Mouse (Mus musculus) CD4-positive helper T cell, adult 2 months (primary cell): ENCODE results near the gene Fbn1.
A peak's percentile ranks its signal among the peaks of the same experiment; 100 is the strongest.

ENCODE experiments used
- DNase-seq: peaks from one replicate; pipeline ENCODE4 v3.0.0-alpha.2; 2012; ENCODE audit warnings: low read depth, missing footprints, low spot score

Gene Fbn1

DNA sequence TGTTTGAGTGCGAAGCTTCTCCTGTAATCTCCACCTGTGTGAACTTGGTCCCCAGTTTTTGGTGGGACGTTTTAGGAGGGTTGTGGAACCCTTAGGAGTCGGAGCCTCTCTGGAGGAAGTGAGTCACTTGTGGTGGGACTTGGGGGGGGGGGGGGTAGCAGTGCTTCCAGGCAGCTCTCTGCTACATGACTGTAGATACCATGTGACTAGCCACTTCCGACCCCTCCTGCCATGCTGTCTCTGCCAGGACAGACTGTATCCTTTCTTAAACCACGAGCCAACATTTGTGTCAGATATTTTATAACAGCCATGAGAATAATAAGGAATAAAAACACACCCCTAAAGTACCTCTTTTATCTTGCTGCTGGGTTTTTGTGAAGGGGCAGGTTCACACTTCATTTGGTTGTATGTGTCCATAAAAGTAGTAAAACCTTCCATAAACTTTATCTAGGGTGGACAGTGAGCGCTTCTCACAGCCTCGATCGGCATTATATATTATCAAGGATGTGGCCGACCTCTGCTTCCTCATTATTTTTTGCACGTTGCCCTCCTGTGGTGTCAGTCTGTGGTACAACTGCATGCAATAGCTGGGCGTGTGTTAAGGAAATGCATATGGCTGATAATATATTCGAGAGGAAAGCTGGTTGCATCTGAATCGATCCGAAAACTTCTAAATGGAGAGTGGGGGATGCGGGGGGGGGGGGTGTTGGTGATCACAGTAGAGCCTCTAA is 51.6 kb downstream of the Fbn1 start:
- DNase-seq = peak; percentile 5

- no peak for DNase-seq
Observed at GRCm38 (mm10) chr2:125454781-125455180, 53.0 kb downstream of the Fbn1 start.

DNA sequence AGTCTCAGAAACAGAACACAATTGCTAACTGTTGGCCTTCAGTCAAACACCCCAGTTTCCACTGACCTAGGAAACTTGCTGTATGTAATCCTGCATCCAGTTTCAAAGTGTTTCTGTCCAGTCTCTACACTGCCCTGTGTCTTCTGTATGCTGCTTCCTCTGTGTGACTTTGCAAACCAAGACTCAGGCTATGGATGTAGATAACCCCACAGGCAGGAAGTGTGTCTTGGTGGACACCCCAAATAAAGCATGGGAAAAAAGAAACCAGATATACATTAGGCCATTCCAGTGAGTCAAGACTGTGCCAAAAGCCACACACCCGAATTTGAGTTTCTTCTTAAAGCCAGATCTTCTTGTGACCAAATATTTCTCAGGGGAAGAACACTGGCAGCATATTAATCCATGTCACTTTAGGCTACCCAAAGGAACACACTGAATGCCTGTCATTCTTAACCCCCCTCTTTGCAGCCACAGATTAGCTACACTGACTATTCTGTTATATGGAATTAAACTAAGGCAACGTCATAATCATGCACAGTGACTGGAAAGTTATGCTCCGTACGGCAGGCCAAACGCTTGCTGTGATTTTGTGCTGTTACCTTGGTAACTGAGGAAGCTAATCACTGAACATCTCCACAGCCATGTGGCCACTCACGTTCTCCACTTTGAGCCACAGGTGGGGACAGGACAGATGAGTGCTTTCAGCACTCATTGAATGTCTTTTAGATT is 55.3 kb downstream of the Fbn1 start:
- no peak for DNase-seq

- no peak for DNase-seq
Observed at GRCm38 (mm10) chr2:125449361-125449760, 58.4 kb downstream of the Fbn1 start.

DNA sequence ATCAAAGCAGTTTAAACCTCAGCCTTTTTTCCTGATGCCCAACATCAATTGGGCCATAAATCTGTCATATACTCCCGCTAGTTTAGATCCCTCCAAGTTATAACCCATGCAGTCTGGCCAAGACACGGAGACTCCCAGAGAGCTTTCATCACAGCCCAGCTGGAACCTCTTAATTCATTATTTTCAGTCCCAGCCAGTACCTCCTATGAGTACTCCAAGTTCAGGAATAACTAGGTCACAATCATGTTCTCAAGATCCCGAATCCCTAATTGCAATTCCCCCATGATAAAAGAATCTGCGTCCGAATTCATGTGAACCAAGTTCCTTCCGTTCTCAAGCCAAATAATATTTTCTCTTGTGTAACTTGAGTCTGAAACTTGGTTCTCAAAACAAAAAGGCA is 58.9 kb downstream of the Fbn1 start:
- no peak for DNase-seq

- DNase-seq = no peak
Observed at GRCm38 (mm10) chr2:125447274-125447898, 60.4 kb downstream of the Fbn1 start.

DNA sequence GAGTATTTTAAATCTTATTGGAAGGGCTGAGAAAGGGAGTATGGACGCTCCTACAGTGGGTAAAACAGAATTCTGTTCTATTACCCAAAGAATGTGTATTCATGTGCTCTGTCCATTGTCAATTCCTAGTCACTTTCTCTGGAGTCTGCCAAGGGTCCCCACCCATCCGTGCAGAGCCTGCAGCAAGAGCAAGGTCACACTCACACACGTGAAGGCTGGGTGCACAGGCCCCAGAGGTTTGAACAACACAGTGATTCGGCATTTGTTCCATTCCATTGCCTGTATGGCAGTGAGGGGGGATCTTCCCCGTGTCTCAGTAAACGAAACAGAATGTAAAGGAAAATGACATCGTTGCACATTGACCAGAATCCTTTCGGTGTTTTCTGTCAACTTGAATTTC is 69.4 kb downstream of the Fbn1 start:
- no peak for DNase-seq

DNA sequence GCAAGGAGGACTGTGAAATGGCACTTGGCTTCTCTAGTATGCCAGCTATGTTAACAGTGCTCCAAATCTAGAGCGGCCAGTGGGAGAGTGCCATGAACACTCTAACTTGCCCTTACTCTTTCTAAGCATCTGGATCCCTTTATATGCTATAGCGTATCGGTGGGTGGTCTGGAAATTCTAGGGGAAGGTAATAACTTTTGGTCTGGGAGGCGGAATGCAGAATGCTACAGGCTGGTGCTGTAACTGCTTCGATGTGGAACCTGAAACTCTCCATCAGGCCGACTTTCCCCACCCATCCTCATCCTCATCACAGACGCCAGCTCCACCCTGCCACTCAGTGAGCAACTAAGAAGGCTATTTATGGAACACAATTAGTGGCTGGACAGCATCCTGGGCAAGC is 71.6 kb downstream of the Fbn1 start:
- DNase-seq = no peak

- DNase-seq = no peak
Observed at GRCm38 (mm10) chr2:125433524-125433923, 74.3 kb downstream of the Fbn1 start.

DNA sequence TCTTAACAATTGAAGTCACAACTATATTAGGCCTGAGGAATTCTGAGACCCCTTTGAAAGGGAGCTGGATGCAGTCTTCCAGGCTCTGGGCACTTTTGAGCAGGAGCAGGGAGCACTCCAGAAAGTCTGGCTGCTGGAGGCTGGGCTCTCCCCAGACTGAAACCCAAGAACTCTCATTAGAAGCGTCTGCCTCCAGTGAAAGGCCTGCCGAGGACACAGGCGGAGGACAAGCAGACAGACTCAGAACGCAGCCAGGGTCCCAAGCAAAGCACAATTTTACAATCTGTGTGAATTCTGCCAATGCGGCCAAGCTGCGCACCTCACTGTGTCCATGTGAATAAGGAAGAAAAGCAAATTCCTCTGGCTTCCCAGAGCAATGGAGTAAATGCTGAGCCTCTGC is 76.3 kb downstream of the Fbn1 start:
- no peak for DNase-seq

DNA sequence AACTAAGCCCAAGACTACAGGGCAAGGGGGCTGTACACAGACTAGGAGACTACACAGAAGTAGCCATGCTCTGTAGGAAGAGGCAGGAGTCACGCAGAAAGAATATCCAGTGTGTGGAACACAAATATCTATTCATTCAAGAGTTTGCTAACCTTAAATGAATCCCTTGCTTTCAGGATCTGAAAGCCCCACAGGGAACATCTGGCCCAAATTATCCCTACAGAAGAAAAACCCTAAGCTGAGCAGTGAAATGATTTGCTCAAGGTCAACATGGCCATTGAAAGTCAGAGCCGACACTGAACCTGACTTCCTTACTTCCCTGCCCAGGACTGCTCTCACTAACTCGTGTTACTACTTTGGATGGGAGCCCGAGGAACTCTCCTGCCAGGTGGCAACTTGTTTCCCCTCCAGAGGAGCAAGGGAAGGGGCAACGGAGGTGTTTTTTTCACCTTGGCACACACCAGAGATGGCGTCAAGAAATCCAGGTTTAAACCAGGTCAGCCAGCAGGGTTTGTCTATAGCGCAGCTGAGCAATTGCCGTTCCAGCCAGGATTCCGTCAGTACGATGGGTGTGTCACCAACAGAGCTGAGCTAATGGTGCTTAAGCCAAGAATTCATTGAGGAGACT is 78.9 kb downstream of the Fbn1 start:
- DNase-seq = no peak

DNA sequence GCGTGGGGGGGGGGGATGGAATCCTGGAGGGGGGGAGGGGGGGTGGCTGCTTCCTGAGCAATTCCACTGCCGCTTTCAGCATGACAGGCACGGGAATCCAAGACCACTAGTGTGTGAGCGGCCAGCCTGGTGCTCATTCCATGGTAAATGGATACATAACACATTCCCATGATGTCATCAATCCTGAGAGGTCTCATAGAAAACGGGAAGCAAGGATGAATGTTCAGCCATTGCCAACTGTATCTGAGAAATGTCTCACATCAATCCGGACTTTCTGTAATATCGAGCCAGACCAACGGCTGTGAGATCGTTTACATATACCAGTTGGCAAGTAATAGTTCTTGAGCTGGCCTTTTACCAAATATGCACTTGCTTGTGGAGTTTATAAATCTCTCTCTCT is 87.2 kb downstream of the Fbn1 start:
- DNase-seq = no peak

DNA sequence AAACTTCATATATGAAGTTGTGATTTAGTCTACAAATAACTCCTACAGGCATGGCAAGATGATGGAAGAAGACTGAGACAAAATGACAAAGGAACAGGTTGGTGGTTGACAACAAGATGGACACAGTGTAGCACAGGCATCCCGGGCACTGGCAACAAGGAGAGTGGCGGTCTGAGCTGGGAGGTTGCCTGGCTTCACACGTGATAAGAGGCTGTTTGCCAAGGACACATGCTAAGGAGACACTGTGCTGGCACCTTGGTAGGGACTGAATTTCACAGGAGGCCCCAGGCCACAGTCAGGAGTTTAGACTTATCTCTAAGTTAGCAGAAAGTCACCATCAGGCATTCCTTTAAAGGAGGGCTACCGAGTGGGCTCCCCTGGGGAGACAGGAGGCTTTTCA is 88.1 kb downstream of the Fbn1 start:
- no peak for DNase-seq

DNA sequence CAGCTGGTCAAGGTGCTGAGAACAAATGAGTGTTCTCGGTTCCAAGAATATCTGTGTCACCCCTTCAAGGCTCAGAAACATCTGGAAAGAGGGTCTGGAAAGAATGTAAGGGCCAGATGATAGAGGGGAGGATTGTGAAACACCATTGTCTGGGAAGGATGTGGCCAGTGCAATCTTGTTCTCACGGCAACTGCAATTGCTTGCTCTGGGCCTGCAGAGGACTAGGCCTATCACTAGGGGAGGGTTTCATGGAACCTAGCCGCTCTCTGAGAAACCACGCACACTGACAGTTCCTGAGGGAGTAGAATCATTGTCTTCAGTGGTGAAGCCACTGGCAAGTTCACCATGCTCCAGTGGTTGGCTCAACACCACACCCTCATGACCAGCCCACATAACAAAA is 89.2 kb downstream of the Fbn1 start:
- DNase-seq = no peak

GRCm38 (mm10) chr2:125416541-125417245 is 91.1 kb downstream of the Fbn1 start:
- no peak for DNase-seq

DNA sequence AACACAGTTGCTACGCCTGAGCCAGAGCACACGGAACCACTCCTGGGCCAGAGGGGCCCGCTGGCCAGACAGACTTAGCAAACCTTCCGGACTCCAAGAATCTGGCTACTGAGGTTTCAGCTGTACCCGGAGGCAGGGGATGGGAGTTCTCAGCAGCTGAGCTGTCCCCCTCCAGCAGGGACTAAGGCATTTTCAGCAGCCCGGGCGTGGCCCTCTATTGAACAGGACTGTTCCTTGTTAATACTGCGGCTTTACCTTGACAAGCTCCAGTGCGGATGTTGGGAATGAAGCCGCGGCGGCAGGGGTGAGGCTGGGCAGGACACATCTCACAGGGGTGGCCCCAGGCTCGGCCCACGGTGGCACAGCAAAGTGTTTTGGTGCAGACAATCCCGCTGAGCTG is 95.4 kb downstream of the Fbn1 start:
- DNase-seq = no peak

DNA sequence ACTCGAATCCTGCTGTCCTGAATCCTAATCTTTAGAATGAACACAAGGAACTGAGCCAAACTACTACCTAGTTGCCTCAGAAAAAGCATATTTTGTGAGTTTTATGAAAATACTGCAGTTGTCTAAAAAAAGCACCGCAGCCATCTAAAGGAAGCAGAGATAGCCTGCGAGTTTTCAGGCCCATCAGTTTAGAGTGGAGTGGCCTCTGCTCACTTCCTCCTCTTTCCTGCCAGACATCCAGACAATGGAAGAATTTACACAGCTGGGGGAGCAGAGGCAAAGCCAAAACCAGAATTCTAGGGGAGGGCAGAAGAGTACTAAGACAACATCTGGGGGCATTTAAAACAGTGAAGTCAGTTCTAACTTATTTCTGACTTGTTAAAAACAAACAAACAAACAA is 96.0 kb downstream of the Fbn1 start:
- no peak for DNase-seq

- DNase-seq = no peak
Observed at GRCm38 (mm10) chr2:125404509-125405105, 103.2 kb downstream of the Fbn1 start.

- DNase-seq = no peak
Observed at GRCm38 (mm10) chr2:125402276-125402675, 105.5 kb downstream of the Fbn1 start.

DNA sequence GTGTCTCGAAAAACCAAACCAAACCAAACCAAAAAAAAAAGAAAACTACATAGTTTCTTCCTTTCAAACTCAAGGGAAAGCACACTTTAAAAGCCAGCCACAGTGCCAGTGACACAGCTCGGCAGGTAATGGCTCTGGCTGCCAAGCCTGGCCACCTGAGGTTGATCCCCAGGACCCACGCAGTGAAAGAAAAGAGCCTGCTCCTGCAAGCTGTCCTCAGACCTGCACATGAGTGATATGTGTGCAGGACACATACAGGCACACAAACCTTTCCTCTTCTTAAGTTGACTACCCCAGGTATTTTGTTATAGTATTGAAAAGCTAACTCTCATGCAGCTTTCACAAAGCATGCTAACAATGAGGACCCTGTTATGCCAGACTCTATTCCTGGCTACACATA is 107.7 kb downstream of the Fbn1 start:
- no peak for DNase-seq

GRCm38 (mm10) chr2:125397796-125398195 is 110.0 kb downstream of the Fbn1 start:
- DNase-seq = no peak
